Mouse (Mus musculus): ENCODE measurements around the gene Card19. TPM values are rescaled to one million over a fixed set of nuclear protein-coding genes. Genes with fewer than 3 reads are reported as not detected.

Card19 gene
- polyA plus RNA-seq, 1 experiment from 2014 or later, result 32.3 TPM

- Histone ChIP-seq H3K9ac (replicated peaks) (peak overlapping the region; percentile 90), H3K4me2 (ENCODE audit: low read depth, low read length) (peak overlapping the region; percentile 94), H3K4me1 (ENCODE audit: insufficient read depth) (peaks cover 34% of the 10 kb centered on the region), H3K36me3 (replicated peaks; ENCODE audit: insufficient read depth, low read length) (no peaks in the 10 kb centered on the region), H3K27me3 (ENCODE audit: insufficient read depth, low read length) (no peaks in the 10 kb centered on the region), H3K9me3 (ENCODE audit: low read length) (no peaks in the 10 kb centered on the region), H3K27ac (ENCODE audit: low read depth) (peak overlapping the region; percentile 96), H3K4me3 (ENCODE audit: low read depth, low read length) (peak overlapping the region; percentile 81)
- ATAC-seq (no peak), DNase-seq (no peak)
- WGBS (ENCODE audit: insufficient replicate concordance), result 11% methylated on average over 5 of the region's 5 CpGs
- TF ChIP-seq EP300 (IDR thresholded peaks at IDR 0.05; ENCODE audit: low read depth) (no peak), CTCF (IDR thresholded peaks at IDR 0.05; ENCODE audit: low read depth) (no peak)
Measured at GRCm38 (mm10) chr13:49215128-49215503, 721 bp downstream of the Card19 start.

DNA sequence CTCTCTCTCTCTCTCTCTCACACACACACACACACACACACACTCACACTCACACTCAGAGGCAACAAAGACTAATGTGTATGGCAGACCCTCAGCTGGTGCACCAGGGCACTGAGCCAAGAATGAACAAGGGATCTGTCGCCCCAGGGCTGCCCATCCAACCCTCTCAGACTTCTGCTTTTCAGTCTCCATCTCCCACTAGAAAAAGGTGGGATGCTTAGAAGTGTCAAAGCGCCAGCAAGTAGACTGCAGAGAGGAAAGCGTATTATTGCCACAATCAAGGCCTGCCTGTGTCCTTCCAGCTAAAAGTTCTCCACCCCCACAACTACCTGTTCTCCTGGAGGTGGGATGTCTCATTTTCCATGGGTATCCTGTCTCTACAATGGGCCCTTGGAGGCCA, 1.4 kb downstream of the Card19 start:
- H3K4me2 ChIP-seq (ENCODE audit: low read depth, low read length), result peak overlapping the region; percentile 94
- no peak for ATAC-seq
- WGBS (ENCODE audit: insufficient replicate concordance), result 73% methylated on average over 3 of the region's 3 CpGs
- DNase-seq, result no peak
- H3K36me3 ChIP-seq (replicated peaks; ENCODE audit: insufficient read depth, low read length), result no peaks in the 10 kb centered on the region
- H3K4me3 ChIP-seq (ENCODE audit: low read depth, low read length), result peak overlapping the region; percentile 81; the same call in 1 of the 2 replicates
- no peak overlapping the region for H3K27ac ChIP-seq (ENCODE audit: low read depth)
- no peaks in the 10 kb centered on the region for H3K9me3 ChIP-seq (ENCODE audit: low read length)
- peaks cover 34% of the 10 kb centered on the region for H3K4me1 ChIP-seq (ENCODE audit: insufficient read depth)
- 0 out of 2 replicates have a peak overlapping the region, but pooled peaks have one; percentile 90 for H3K9ac ChIP-seq (replicated peaks)
- TF ChIP-seq CTCF (IDR thresholded peaks at IDR 0.05; ENCODE audit: low read depth), result no peak
- no peak for TF ChIP-seq EP300 (IDR thresholded peaks at IDR 0.05; ENCODE audit: low read depth)
- H3K27me3 ChIP-seq (ENCODE audit: insufficient read depth, low read length), result no peaks in the 10 kb centered on the region

- 0 out of 2 replicates have a peak overlapping the region, but pooled peaks have one; percentile 24 for H3K27ac ChIP-seq (ENCODE audit: low read depth)
- no peak for ATAC-seq
- peaks cover 34% of the 10 kb centered on the region for H3K4me1 ChIP-seq (ENCODE audit: insufficient read depth)
- no peaks in the 10 kb centered on the region for H3K36me3 ChIP-seq (replicated peaks; ENCODE audit: insufficient read depth, low read length)
- H3K9ac ChIP-seq (replicated peaks), result no peak overlapping the region
- H3K27me3 ChIP-seq (ENCODE audit: insufficient read depth, low read length), result no peaks in the 10 kb centered on the region
- TF ChIP-seq CTCF (IDR thresholded peaks at IDR 0.05; ENCODE audit: low read depth) (no peak), EP300 (IDR thresholded peaks at IDR 0.05; ENCODE audit: low read depth) (no peak)
- H3K9me3 ChIP-seq (ENCODE audit: low read length), result no peaks in the 10 kb centered on the region
- H3K4me3 ChIP-seq (ENCODE audit: low read depth, low read length), result no peak overlapping the region
- DNase-seq, result no peak
- 27% methylated on average over 4 of the region's 4 CpGs for WGBS (ENCODE audit: insufficient replicate concordance)
- peak overlapping the region; percentile 94 for H3K4me2 ChIP-seq (ENCODE audit: low read depth, low read length)
Measured at GRCm38 (mm10) chr13:49213531-49213932, 2.3 kb downstream of the Card19 start.

DNA sequence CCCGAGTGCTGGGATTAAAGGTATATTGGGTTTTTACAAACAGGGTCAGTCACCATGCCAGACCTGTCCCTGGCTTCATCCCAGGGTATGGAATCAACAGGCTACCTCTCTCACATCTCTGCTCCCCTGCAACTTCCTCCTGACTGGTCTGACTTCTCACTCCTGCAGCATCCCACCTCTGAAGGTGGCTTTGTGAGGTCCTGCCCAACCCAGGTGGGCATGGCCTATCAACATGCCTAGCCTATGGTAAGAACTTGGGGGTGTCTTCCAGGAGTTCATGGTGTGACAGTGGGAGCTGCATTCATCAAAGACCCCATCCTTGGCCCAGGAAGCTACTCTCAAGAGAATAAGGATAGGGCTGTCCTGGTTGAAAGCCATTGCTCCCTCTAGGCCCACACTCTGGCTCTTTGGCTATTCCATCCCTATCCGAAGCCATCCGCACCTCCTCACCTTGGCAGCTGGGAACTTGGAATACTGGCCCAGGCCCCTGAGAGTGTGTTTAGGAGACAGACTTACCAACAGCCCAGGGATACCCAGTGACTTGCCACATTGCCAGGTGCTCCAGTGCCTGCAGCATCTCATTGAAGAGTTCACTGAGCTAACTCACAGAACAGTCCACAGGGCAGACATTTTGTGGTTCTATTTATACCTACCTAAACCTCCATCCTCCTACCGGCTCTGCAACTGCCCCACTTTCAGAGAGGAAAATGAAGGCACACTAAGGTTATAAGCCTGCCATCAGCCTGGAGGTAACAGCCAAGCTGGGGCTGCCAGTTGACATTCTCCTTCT, 2.9 kb downstream of the Card19 start:
- Histone ChIP-seq H3K36me3 (replicated peaks; ENCODE audit: insufficient read depth, low read length) (peaks cover under 1% of the 10 kb centered on the region; the same call in 1 of the 2 replicates), H3K4me2 (ENCODE audit: low read depth, low read length) (no peak overlapping the region), H3K9me3 (ENCODE audit: low read length) (no peaks in the 10 kb centered on the region), H3K27me3 (ENCODE audit: insufficient read depth, low read length) (no peaks in the 10 kb centered on the region), H3K9ac (replicated peaks) (no peak overlapping the region), H3K27ac (ENCODE audit: low read depth) (no peak overlapping the region), H3K4me1 (ENCODE audit: insufficient read depth) (peaks cover 34% of the 10 kb centered on the region), H3K4me3 (ENCODE audit: low read depth, low read length) (no peak overlapping the region)
- ATAC-seq, result no peak
- WGBS (ENCODE audit: insufficient replicate concordance), result 70% methylated on average over 4 of the region's 4 CpGs
- no peak for TF ChIP-seq EP300 (IDR thresholded peaks at IDR 0.05; ENCODE audit: low read depth)
- TF ChIP-seq CTCF (IDR thresholded peaks at IDR 0.05; ENCODE audit: low read depth), result no peak
- DNase-seq, result no peak

DNA sequence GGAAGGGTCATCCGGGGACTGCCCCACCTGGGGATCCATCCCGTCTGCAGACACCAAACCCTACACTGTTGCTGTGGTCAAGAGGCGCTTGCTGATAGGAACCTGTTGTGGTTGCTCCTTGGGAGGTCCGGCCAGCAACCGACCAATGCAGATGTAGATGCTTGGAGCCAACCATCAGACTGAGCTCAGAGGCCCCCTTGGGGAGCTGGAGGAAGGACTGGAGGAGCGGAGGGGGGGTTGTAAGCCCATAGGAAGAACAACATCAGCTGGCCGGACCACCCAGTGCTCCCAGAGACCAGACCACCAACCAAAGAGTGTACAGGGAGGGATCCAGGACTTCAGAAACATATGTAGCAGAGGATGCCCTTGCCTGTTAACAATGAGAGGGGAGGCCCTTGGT, 6.5 kb downstream of the Card19 start:
- Histone ChIP-seq H3K27me3 (ENCODE audit: insufficient read depth, low read length) (no peaks in the 10 kb centered on the region), H3K4me3 (ENCODE audit: low read depth, low read length) (no peak overlapping the region), H3K4me2 (ENCODE audit: low read depth, low read length) (no peak overlapping the region), H3K9me3 (ENCODE audit: low read length) (no peaks in the 10 kb centered on the region), H3K9ac (replicated peaks) (no peak overlapping the region), H3K36me3 (replicated peaks; ENCODE audit: insufficient read depth, low read length) (peaks cover 15% of the 10 kb centered on the region), H3K4me1 (ENCODE audit: insufficient read depth) (peaks cover 14% of the 10 kb centered on the region), H3K27ac (ENCODE audit: low read depth) (no peak overlapping the region)
- no peak for ATAC-seq
- no peak for DNase-seq
- TF ChIP-seq CTCF (IDR thresholded peaks at IDR 0.05; ENCODE audit: low read depth) (no peak), EP300 (IDR thresholded peaks at IDR 0.05; ENCODE audit: low read depth) (no peak)
- 51% methylated on average over 7 of the region's 7 CpGs for WGBS (ENCODE audit: insufficient replicate concordance)

GRCm38 (mm10) chr13:49206341-49206740, 9.5 kb downstream of the Card19 start:
- Histone ChIP-seq H3K36me3 (replicated peaks; ENCODE audit: insufficient read depth, low read length) (peaks cover 18% of the 10 kb centered on the region), H3K27ac (ENCODE audit: low read depth) (no peak overlapping the region), H3K9ac (replicated peaks) (no peak overlapping the region), H3K4me3 (ENCODE audit: low read depth, low read length) (no peak overlapping the region), H3K4me2 (ENCODE audit: low read depth, low read length) (no peak overlapping the region), H3K4me1 (ENCODE audit: insufficient read depth) (no peaks in the 10 kb centered on the region), H3K9me3 (ENCODE audit: low read length) (no peaks in the 10 kb centered on the region), H3K27me3 (ENCODE audit: insufficient read depth, low read length) (no peaks in the 10 kb centered on the region)
- DNase-seq (no peak), ATAC-seq (no peak)
- WGBS (ENCODE audit: insufficient replicate concordance), result 96% methylated on average over 2 of the region's 2 CpGs
- TF ChIP-seq EP300 (IDR thresholded peaks at IDR 0.05; ENCODE audit: low read depth) (no peak), CTCF (IDR thresholded peaks at IDR 0.05; ENCODE audit: low read depth) (no peak)
